Mouse (Mus musculus) A20 (cell line): ENCODE data around the gene Actg1.
"Not testable (repeated sequence)": the region's sequence is repeated elsewhere in the genome, so short reads cannot be mapped to it uniquely, and the experiment has no call there.

Source experiments
- DNase-seq: peaks from one replicate; pipeline ENCODE4 v3.0.0-alpha.2; 2011; ENCODE audit warnings: low read depth, low spot score

Gene Actg1

DNA sequence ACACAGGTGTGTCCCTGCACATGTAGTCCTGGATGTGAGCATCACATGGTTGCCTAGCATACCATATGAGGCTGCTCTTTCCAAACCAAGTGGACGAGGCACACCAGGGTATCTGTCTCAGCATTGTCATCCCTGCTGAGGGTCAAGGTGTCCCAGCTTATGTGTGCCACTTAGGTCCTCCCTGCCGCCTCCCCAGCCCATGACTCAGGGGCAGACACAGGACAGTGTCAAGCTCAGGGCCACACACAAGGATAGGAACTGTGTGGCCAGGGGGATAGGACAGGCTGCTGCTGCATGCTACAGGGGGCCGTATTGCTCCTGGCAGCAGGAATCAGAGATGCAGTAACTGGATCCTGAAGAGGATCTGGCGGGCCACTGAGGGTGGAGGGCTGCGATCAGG is 12.4 kb upstream of the Actg1 start:
- DNase-seq: no peak

DNA sequence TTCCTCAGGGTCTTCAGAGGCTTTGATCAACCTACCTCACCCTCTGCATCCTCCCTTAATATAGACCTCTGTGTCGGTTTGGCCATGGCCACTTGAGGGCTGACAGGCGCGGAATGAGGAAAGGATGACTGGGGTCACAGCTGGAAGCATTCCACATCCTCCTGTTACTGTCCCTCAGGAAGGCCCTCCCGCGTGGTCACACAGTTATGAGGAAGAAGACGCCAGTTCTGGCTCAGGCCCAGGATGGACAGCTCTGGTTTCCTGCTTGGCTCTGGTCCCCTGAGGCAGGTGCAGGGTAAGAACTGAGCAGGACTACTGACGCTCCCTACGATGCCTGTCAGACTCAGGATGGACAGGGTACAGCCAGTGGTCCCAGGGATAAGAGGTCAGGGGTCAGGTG is 11.7 kb upstream of the Actg1 start:
- DNase-seq: no peak

DNA sequence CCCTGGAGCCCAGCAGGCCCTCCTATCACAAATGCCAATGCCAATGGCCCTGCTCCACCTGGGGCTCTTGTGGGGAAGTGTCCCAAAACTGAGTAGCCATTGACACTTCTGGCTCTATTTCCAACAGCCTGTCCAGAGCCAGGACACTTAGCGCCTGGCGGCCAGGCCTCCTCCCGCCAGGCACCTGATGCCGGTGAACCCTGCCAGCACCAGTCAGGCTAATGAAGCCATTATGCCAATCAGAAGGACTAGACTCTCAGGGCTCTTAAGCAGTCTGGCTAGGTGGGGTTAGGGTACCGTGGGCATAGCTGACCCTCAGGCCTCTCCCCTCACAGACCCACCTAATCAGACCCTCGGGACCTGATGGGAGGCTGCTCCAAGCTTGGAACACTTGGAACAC is 11.0 kb upstream of the Actg1 start:
- DNase-seq: no peak

DNA sequence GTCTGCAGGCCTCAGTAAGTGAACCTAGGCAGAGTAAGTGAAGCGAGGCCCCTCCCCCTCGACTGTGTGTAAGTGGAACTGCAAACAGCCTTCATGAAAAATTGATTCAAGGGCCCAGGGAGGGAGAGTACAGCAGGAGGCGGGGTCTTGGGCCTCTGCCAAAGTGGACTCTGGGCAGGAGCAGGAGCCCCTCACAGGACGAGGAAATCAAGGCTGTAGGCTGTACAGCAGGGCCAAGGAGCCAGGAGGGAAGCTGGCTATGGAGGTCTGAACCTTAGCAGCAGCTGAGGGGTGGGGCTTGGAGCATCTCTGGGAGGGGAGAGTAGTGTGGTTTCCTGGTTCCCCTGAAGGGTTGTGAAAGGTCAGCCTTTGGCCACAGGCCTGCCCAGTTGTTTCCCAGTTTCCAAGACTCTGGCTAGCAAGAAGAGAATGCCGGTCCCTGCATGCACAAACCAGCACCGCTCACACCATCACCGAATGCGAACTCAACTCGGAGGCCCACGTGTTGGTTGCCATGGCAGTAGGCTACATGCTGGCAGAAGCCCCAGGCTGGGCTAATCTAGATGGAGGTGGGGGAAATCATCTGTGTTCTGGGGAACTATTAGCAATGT is 9.6 kb upstream of the Actg1 start:
- no peak for DNase-seq

DNA sequence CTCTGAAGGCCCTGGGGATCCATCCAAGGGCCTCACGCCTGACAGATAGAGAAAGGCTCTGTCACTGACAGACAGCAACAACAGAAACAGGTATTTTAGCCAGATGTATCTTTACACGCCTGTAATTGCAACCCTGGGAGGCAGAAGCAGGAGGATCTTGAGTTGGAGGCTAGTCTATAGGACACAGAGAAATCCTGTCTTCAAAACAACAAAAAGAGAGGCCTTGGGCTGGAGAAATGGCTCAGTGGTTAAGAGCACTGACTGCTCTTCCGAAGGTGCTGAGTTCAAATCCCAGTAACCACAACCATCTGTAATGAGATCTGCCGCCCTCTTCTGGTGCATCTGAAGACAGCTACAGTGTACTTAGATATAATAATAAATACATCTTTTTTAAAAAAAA is 8.6 kb upstream of the Actg1 start:
- no peak for DNase-seq

DNA sequence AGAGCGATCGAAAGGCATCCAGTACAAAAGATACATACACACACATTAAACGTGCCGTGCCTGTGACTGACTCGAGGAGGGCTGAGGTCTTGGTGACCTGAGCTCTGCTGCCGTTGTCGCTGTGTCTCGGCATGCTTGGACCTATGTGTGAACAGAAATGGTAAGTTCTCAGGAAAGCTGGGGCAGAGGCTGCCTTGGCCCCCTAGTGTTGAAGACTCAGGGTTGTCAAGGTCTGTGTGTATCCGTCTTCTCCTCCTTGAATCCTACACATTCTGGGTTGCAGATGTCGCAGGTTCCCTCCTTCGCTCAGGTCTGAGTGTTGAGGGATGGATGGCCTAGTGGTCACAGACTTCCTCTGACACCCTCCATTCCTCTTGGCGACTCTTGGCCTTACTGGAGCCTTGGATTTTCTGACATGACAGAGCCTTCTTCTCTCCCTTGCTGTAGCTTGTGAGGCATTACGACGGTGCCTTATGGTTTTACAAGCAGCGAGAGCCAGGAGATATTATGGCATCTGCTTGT is 8.0 kb upstream of the Actg1 start:
- no peak for DNase-seq

DNA sequence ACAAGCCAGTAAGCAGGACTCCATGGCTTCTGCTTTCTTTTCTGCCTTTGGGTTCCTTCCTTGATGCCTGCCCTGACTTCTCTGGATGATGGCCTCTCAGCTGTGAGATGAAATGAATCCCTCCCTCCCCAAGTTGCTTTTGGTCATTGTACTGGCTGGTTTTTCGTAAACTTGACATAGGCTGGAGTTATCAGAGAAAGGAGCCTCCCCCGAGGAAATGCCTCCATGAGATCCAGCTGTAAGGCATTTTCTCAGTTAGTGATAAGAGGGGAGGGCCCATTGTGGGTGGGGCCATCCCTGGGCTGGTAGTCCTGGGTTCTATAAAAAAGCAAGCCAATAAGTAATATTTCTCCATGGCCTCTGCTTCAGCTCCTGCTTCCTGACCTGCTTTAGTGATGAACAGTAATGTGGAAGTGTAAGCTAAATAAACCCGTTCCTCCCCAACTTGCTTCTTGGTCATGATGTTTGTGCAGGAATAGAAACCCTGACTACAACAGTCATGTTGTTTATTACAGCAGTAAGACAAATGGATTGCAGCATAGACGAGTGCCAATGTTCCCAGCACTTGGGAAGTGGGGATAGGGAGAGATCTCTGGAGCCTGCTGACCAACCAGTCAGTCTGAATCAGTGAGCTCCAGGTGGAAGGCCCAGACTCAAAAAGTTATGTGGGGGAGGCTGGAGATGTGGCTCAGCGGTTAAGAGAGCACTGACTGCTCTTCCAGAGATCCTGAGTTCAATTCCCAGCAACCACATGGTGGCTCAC is 7.1 kb upstream of the Actg1 start:
- DNase-seq: no peak

DNA sequence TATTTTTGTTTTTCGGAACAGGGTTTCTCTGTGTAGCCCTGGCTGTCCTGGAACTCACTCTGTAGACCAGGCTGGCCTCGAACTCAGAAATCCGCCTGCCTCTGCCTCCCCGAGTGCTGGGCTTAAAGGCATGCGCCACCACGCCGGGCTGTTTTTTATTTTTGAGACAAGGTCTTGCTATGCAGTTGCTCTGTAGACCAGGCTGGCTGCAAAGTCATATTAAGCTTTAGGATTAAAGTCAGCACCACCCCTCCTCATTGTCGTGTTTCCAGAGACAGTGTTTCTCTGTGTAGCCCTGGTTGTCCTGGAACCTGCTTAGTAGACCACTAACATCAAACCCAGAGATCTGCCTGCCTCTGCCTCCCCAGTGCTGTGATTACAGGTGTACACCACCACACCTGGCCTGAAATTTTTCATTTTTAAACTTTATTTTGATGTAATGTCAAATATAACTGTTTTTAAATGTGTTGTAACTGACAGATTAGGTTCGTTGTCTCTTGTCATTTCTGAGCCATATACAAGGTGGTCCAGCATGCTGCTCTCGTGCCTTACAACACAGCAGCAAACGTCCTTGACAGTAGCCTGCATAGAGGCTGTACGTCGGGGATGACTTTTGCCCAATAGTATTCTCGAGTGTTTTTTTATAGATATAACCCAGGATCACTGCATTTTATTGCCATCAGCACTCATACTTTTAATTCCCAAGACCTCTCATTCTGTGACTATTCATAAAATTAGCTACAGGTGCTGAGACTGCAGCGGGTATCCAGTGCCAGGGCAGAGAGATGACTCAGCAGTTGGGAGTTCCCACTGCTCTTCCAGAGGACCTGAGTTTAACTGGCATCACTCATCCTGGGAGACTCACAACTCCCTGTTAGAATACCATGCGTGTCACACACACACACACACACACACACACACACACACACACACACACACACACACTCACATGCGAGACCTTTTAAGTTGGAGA is 6.2 kb upstream of the Actg1 start:
- DNase-seq: no peak

DNA sequence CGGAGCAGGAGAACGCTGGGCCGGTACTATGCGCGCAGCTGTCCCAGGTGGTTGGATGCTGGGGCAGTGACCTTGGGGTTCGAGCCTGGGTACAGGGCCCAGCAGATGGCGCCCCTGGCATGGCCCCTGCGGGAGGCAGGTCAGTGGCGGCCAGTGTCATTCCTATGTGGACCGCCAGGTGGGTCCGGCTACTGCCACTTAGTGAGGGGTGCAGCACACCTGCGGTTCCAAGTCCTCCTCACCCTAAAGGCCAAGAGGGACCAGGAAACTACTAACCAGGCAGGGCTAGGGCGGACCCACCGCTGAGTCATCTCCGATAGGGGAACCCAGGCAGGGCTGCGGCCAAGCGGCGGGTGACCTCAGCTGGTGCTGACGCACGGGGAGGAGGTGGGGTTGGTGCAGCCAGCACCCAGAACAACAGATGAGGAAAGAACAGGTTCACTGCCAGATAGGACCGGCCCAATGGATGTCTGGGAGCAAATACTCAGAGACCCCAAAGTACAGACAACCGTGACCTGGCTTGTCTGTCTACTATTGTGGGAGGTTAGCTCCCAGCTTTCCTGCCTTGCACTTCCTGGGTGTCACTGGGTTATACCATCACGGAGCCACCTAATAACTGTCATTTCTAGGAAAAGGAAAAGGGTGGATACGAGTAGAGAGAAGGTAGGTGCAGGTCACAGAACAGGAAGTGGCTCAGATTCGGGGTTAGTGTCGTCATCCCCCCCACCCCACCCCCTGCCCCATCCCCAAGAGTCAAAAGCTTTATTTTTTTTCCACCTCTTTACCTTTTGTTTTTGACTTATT is 5.4 kb upstream of the Actg1 start:
- DNase-seq: peak; percentile 88

DNA sequence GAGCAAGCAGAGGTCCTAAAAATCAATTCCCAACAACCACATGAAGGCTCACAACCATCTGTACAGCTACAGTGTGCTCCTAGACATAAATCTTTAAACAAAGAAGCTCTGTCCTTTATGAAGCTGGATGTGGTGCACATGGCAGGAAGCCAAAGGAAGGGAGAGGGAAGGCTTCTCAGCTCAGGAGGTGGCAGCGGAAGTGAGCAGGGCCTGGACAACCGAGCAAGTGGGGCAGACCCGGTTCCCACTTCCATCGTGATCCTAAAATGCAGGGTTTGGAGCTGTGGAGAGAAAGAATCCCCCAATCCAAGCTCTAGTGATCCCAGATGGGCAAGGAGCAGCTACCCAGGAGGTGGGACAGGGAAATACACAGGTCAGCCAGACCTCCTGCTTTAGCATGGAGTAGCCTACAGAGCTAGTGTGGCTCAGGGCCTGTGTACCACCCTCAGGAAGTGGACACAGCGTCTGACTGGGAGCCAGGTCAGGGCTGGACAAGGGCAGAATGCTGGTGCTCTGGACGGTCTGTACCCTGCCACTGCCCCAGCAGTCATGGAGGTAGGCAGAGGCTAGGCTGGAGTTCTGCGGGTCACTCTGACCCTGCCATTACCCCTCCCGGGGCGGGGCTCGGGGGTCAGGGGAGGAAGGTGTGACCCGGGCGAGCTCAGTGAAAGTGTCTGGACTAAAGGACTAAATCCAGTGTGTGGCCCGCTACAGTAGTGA is 4.4 kb upstream of the Actg1 start:
- DNase-seq: no peak

DNA sequence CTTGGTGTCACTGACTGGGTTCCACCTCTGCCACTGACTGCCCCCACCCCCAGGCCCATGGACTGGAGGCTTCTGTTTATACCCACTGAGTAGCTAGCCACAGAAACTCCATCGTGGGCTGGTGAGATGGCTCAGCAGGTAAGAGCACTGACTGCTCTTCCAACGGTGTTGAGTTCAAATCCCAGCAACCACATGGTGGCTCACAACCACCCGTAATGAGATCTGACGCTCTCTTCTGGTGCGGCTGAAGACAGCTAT is 3.7 kb upstream of the Actg1 start:
- DNase-seq: not testable (repeated sequence)

DNA sequence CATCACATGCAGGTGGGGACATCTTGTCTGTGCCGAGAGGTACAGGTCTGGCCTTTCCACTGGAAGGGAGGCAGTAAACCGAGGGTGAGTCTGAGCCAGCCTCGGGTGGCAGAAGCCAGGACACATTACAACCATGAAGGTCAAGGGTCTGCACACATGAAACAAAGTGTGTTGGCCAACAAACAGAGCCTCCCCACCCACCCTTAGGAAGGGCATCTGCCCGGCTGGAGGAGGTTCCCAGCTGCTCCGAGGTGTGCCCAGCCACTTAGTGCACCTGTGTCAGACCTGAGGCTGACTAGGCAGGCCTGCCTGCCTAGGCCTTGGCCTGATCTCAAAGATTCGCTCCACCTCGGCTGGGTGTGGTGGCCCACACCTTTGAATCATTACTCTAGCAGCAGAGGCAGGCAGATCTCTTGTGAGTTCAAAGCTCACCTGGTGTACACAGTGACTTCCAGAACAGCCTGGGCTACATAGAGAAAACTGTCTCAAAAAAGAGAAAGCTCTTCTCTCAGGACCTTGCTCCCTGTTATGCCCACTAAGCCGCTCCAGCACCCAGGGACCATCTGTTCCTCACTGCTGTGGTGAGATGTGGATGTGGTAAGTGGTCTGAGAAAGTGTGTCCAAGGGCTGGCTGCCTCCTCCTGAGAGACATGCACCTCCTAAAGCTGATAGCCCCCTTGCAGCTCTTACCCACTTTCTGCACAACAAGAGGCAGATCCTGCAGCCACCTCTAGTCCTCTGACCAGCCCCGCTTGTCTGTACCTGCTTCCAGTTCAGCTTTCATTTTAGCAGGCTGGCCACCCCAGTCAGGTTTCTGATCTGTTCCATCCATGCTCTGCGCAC is 3.1 kb upstream of the Actg1 start:
- no peak for DNase-seq

DNA sequence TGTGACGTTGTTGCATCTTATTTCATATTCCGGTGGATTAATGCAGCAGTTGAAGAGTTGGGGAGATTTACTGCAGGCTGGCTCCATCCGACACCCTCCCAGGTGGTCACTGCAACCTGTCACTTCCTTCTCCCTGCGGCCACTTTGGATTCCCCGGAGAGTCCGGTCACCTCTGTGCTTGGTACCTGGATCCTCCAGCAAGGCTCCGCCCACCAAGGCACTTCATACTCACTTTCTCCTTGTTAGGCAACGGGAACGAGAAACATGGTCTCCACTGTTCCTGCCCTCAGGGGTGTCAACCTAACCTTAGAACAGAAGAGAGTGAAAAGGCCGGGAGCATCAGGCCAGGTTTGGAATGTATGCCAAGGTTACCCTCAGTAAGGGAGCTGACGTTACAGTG is 2.4 kb upstream of the Actg1 start:
- no peak for DNase-seq

DNA sequence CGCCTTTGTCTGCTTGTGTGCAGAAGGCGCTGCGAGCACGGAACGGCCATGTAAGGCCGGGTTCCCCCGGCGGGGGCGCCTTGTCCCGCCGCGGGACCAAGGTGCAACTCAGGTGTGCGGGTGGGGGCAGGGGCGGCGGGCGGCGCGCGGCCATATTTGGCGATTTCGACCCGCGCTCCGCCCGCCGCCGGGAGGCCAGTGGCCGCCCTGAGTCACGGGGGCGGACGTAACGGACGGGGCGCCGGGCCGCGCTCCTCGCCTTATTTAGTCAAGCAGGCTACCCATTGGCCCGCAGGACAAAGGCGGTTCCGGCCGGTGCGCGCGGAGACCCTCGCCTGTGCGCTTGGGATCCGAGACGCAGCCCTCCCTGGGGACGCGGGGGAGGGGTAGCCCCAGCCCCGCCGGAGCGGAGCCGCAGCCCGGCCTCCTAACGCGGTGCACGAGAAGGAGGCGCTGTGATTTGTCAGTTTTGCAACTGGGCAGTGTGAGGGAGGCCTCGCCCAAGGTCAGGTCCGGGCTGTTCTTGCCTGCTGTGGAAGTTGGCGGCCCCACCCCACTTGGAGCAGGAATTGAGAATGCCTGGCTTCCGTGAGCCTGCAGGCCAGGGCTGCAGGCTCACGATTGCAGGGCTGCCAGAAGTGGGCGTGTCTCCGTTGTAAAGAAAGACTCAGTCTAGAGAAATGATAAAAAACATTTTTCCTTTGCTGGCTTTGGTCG is 1.8 kb upstream of the Actg1 start:
- peak; percentile 92 for DNase-seq

DNA sequence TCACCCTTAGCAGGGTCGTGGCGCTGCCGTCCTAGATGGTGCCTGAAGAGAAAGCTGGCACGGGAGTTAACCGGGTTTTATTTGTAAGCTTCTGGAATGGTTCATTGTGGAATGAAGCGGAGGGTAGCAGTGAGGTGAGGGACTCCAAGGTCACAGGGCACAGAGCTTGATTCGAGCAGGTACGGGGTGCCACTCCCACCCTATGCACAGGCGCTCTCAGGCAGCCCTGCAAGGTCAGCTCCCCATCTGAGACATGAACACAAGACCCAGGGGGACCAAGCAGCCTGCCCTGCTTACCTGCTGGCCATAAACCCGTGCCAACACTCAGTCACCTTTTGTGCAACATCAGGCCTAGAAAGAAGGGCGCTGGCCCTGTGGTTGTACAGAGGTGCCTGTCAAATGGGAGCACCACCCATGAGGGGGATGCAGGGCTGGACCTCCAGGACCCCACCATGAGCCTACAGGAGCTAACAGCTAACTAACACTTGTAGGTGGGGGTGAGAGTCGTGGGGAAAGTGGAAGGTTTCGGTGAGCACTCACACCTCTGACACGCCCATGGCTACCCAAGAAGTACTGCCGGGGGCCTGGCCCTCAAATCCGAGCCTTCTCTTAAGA is 1.1 kb upstream of the Actg1 start:
- peak; percentile 82 for DNase-seq

DNA sequence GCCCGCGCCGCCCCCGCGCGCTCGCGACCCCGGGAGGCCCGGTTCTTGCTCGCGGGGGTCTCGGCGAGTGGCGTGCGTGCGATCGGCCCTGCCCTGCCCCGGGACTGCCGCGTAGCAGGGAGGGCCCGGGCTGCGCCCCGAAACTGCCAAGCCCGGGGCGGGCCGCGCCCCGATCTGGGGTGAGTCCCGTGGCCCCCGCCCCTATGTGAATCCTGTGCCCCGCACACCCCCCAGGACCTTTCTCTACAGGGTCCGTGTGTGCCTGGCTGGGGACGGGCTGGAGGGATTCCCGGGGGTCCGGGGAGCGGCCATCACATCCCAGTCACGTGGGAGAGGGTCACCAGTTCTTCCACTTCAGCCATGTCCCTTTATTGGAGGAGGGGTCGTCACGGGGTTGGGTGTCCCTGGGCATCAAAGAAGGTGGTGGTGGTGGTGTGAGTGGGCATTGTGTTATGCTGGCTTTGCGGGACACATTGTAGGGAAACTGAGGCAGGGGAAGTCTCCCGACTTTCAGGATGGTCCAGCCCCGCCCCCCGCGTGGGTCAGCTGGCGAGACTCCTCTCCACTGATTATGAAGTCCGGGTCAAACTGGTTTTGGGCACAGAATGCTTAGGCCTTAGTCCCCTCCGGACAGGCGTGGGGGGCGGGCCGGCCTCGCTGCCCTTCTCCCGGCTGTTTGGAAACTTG is 485 bp upstream of the Actg1 start:
- peak; percentile 62 for DNase-seq

DNA sequence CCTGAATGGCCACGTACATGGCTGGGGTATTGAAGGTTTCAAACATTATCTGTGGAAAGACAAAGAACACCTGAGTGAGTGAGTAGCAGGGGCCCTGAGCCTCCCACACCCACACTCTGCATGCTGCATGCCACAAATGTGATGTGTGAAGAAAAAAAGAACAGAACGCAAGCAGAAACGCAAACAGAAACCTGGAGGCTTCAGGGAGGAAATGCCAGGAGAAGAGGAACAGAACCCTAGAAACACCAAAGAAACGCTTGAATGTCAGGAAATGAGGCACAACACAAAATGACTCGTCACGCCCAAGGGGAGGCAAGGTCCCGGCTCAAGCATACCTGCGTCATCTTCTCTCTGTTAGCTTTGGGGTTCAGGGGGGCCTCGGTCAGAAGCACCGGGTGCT is 1.0 kb downstream of the Actg1 start:
- peak; percentile 35 for DNase-seq

DNA sequence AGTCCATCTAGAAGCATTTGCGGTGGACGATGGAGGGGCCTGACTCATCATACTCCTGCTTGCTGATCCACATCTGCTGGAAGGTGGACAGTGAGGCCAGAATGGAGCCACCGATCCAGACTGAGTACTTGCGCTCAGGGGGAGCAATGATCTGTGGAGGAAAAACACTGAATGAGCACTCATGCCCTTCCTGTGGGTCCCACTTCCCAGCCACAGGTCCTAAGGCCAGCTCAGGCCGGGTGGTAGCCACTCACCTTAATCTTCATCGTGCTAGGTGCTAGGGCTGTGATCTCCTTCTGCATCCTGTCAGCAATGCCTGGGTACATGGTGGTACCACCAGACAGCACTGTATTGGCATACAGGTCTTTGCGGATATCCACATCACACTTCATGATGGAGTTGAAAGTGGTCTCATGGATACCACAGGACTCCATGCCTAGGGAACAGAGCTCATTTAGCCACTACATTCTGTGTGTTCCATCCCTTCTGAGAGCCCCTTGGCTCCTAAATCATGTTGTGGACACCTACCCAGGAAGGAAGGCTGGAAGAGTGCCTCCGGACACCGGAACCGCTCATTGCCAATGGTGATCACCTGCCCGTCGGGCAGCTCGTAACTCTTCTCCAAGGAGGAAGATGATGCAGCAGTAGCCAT is 1.8 kb downstream of the Actg1 start:
- not testable (repeated sequence) for DNase-seq
